Mouse (Mus musculus) ES-E14 (cell line): ENCODE results near the gene Pcdh15. TPM values are rescaled to one million over a fixed set of nuclear protein-coding genes. Genes with fewer than 3 reads are reported as not detected.

ENCODE experiments used
- DNase-seq: peaks from one replicate; pipeline ENCODE4 v3.0.0-alpha.2; 2013; ENCODE audit warnings: low read depth, low spot score
- H3K27ac ChIP-seq: 2 replicates; pipeline ENCODE4 v1.5.1; 2012; ENCODE audit warnings: low read depth, mild to moderate bottlenecking, low read length, moderate library complexity, mixed read lengths; ENCODE audit not compliant: poor library complexity, insufficient read depth, severe bottlenecking
- H3K36me3 ChIP-seq: 2 replicates; pipeline ENCODE4 v1.6.1; 2012; ENCODE audit warnings: mild to moderate bottlenecking, low read length, moderate library complexity, mixed read lengths; ENCODE audit not compliant: control insufficient read depth, poor library complexity, insufficient read depth, severe bottlenecking
- H3K4me1 ChIP-seq, 2 experiments: fragments of 150-350 bp in 1 of 2; sonication (generic) in 1 of 2; 2 replicates each; pipeline ENCODE4 v1.6.1; 2012; ENCODE audit warnings: low read length in 2 of 2, mild to moderate bottlenecking in 1 of 2, mixed read lengths in 1 of 2; ENCODE audit not compliant: control insufficient read depth in 2 of 2, insufficient read depth in 2 of 2, poor library complexity in 1 of 2
- H3K4me3 ChIP-seq, 2 experiments: fragments of 150-350 bp in 1 of 2; sonication (generic) in 1 of 2; 2 replicates each; pipeline ENCODE4 v1.5.1; 2012; ENCODE audit warnings: low read length in 2 of 2, low read depth in 1 of 2, mild to moderate bottlenecking in 1 of 2, mixed read lengths in 1 of 2; ENCODE audit not compliant: insufficient read depth in 1 of 2, poor library complexity in 1 of 2, severe bottlenecking in 1 of 2
- H3K9ac ChIP-seq: 2 replicates; pipeline ENCODE4 v1.6.1; 2012; ENCODE audit warnings: low read depth, mild to moderate bottlenecking, low read length, mixed read lengths; ENCODE audit not compliant: poor library complexity, insufficient read depth, severe bottlenecking
- H3K9me3 ChIP-seq: fragments of 150-350 bp; sonication (generic); 2 replicates; pipeline ENCODE4 v1.6.1; 2012; ENCODE audit warnings: low read depth, mild to moderate bottlenecking, low read length; ENCODE audit not compliant: control insufficient read depth, insufficient read depth
- CHD2 ChIP-seq: IDR thresholded peaks from 2 replicates; pipeline ENCODE4 v1.6.1; 2014; ENCODE audit warnings: mild to moderate bottlenecking, low read depth, low read length, inconsistent platforms
- HCFC1 ChIP-seq: IDR thresholded peaks from 2 replicates; pipeline ENCODE4 v1.6.1; 2012; ENCODE audit warnings: low read length, inconsistent platforms, borderline replicate concordance; ENCODE audit not compliant: insufficient read depth
- MAFK ChIP-seq: IDR thresholded peaks from 2 replicates; pipeline ENCODE4 v1.6.1; 2014; ENCODE audit warnings: mild to moderate bottlenecking, low read depth, low read length, inconsistent platforms; ENCODE audit not compliant: insufficient read depth
- ZC3H11A ChIP-seq: IDR thresholded peaks from 2 replicates; pipeline ENCODE4 v1.6.1; 2012; ENCODE audit warnings: low read depth, mild to moderate bottlenecking, inconsistent platforms, low read length, borderline replicate concordance
- ZNF384 ChIP-seq: IDR thresholded peaks from 2 replicates; pipeline ENCODE4 v1.6.1; 2012; ENCODE audit warnings: low read depth, low read length, inconsistent platforms
- in situ Hi-C, 2 experiments: fragments of 600-800 bp; cut with MboI; formaldehyde crosslinking; loops; one replicate each; pipeline ENCODE4 v1.15.1; 2025; ENCODE audit warnings: low sequenced_read_pairs in 2 of 2, inconsistent platforms in 1 of 2; ENCODE audit not compliant: unreplicated experiment in 2 of 2
- total RNA-seq: library from RNA; depleted of rRNA; stranded (reverse); fragments of 300-350 nt; gene quantifications from 2 replicates; pipeline ENCODE4 v1.2.3, GENCODE M21; 2012

Pcdh15 gene
- total RNA-seq, 1 experiment = 0.04 TPM

DNA sequence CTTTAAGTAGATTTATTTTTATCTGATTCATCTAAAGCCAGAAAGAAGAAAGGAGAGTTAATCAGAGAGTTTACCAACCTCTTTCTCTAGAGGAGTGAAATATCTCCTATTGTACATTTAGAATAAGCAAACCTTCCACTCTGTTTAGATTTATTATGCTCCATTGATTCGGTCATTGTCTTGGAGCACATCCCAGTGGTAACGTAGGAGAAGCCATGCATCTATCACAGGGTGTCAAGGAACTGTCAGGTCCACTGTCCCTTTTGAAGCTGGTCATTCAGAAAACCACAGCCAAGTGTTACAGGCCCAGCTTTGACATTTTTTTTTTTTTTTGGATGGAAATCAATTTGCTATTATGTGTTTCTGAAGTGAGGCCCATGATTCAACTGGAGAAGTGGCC is 384.9 kb downstream of the Pcdh15 start:
- Histone ChIP-seq H3K4me3 (no peak overlapping the region), H3K9ac (no peak overlapping the region), H3K27ac (no peak overlapping the region), H3K4me1 (no peaks in the 10 kb centered on the region), H3K36me3 (no peaks in the 10 kb centered on the region), H3K9me3 (no peaks in the 10 kb centered on the region)
- TF ChIP-seq ZC3H11A (no peak), MAFK (no peak)
- in situ Hi-C loops = no loop called here
- DNase-seq = no peak

DNA sequence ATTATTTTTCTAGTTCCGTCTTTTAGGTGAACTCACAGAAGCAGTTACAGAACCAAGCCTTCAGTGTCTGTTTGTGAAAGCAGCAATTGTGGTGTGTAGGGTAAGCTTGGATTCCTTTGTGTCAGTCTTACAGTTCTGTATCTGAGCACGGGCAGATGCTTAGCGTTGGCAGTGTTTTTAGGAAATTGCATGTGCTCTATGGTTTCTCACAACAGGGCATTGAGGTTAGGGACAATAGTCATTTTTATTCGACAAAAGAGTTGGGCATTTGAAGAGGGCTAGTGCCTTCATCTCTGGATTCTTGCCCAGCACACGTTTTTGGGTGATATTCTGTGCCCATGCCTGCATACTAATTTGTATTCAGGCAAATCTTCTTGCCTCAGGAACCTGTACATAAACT is 392.5 kb downstream of the Pcdh15 start:
- Histone ChIP-seq H3K36me3 (no peaks in the 10 kb centered on the region), H3K4me1 (no peaks in the 10 kb centered on the region), H3K27ac (no peak overlapping the region), H3K4me3 (no peak overlapping the region), H3K9ac (no peak overlapping the region), H3K9me3 (no peaks in the 10 kb centered on the region)
- TF ChIP-seq HCFC1 (no peak), ZC3H11A (no peak), CHD2 (no peak)
- in situ Hi-C loops = no loop called here
- DNase-seq = no peak

DNA sequence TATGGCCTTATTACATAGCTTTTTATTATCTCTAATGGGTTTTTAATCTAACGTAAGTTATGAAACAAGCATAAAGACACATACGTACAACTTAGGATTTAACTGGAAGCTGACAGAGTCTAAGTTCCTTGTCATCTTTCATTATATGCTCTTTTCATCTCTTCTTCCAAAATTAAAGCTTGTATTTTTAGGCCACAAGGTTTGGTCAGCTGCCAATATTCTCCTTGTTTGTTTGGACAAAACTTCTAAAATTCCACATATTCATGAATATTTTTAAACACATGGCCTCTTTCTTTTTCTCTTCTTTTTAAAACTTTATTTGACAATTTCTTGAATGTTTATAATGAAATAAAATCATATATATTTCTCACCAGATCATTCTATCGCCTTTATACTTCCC is 415.7 kb downstream of the Pcdh15 start:
- no peak overlapping the region for H3K27ac ChIP-seq
- no peak overlapping the region for H3K9ac ChIP-seq
- H3K4me1 ChIP-seq = no peaks in the 10 kb centered on the region
- no peaks in the 10 kb centered on the region for H3K9me3 ChIP-seq
- TF ChIP-seq MAFK (no peak), CHD2 (no peak), HCFC1 (no peak), ZC3H11A (no peak), ZNF384 (no peak)
- no peak overlapping the region for H3K4me3 ChIP-seq
- in situ Hi-C loops = no loop called here
- no peaks in the 10 kb centered on the region for H3K36me3 ChIP-seq
- DNase-seq = no peak

DNA sequence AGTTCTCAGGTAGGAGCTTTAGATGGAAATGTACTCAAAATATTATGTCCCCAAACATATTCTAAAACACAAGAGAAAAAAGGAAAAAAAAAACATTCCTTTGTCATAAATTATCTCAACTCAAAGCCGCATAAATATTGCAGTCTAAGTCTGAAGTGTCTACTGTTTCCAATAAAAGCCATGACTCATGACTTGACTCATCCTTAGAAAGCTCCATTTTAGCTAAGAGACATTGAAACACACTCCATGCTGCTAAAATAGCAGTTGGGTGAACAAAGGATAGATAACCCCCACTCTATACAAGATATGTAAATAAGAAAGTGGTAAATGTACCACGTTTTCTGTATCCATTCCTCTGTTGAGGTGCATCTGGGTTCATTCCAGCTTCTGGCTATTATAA is 416.6 kb downstream of the Pcdh15 start:
- no peak overlapping the region for H3K9ac ChIP-seq
- H3K4me1 ChIP-seq = no peaks in the 10 kb centered on the region
- no peaks in the 10 kb centered on the region for H3K9me3 ChIP-seq
- DNase-seq = no peak
- TF ChIP-seq ZNF384 (no peak), HCFC1 (no peak), MAFK (no peak), ZC3H11A (no peak), CHD2 (no peak)
- H3K27ac ChIP-seq = no peak overlapping the region
- H3K4me3 ChIP-seq = no peak overlapping the region
- no peaks in the 10 kb centered on the region for H3K36me3 ChIP-seq
- in situ Hi-C loops = no loop called here

- Histone ChIP-seq H3K36me3 (no peaks in the 10 kb centered on the region), H3K4me3 (no peak overlapping the region), H3K27ac (no peak overlapping the region), H3K9ac (no peak overlapping the region), H3K9me3 (no peaks in the 10 kb centered on the region), H3K4me1 (no peaks in the 10 kb centered on the region)
- in situ Hi-C loops = no loop called here
- no peak for TF ChIP-seq HCFC1
- TF ChIP-seq MAFK = no peak
- no peak for TF ChIP-seq CHD2
- TF ChIP-seq ZC3H11A = no peak
- TF ChIP-seq ZNF384 = no peak
- no peak for DNase-seq
Measured at GRCm38 (mm10) chr10:73519438-73519837, 420.3 kb downstream of the Pcdh15 start.
